Mouse (Mus musculus) liver, postnatal 0 days (tissue): ENCODE measurements at regions not wholly inside any gene's neighbourhood (a gene's known extent, or its start where the extent isn't known, plus 50 kb on each side); places are given as distances from the start of the nearest gene placed in this dataset.

Experiments used
- ATAC-seq: fragments of 200-750 bp; cut with Nextera tagmentation; 2 replicates; pipeline ENCODE4 v1.8.0; 2017; ENCODE audit warnings: mild to moderate bottlenecking, moderate library complexity
- DNase-seq: peaks from one replicate; pipeline ENCODE4 v3.0.0-alpha.2; 2016
- H3K27ac ChIP-seq: fragments of 300-500 bp; sonication (generic); 2 replicates; pipeline ENCODE4 v1.5.1; 2014; ENCODE audit warnings: antibody characterized with exemption, moderate library complexity, mild to moderate bottlenecking, low read depth
- H3K27me3 ChIP-seq: fragments of 300-500 bp; sonication (generic); 2 replicates; pipeline ENCODE4 v1.6.1; 2014; ENCODE audit warnings: low read length, control low read depth, mixed read lengths; ENCODE audit not compliant: insufficient read depth
- H3K36me3 ChIP-seq: fragments of 300-500 bp; sonication (generic); replicated peaks from 2 replicates; pipeline ENCODE4 v1.6.1; 2014; ENCODE audit warnings: mild to moderate bottlenecking, control low read depth, low read length, moderate library complexity, mixed read lengths; ENCODE audit not compliant: insufficient read depth
- H3K4me1 ChIP-seq: fragments of 300-500 bp; sonication (generic); 2 replicates; pipeline ENCODE4 v1.6.1; 2014; ENCODE audit warnings: antibody characterized with exemption, mild to moderate bottlenecking, control low read depth; ENCODE audit not compliant: insufficient read depth
- H3K4me2 ChIP-seq: fragments of 300-500 bp; sonication (generic); 2 replicates; pipeline ENCODE4 v1.6.1; 2014; ENCODE audit warnings: low read depth, mild to moderate bottlenecking, low read length, moderate library complexity, mixed read lengths
- H3K4me3 ChIP-seq: fragments of 300-500 bp; sonication (generic); 2 replicates; pipeline ENCODE4 v1.5.1; 2014; ENCODE audit warnings: low read depth, low read length
- H3K9ac ChIP-seq: fragments of 300-500 bp; sonication (generic); replicated peaks from 2 replicates; pipeline ENCODE4 v1.6.1; 2014; ENCODE audit warnings: mild to moderate bottlenecking, moderate library complexity
- H3K9me3 ChIP-seq: fragments of 300-500 bp; sonication (generic); 2 replicates; pipeline ENCODE4 v1.6.1; 2016; ENCODE audit warnings: mild to moderate bottlenecking, control low read depth, low read length, mixed read lengths
- CTCF ChIP-seq: sonication (generic); IDR thresholded peaks from 2 replicates; pipeline ENCODE4 v1.5.1; 2016; ENCODE audit warnings: antibody characterized with exemption, low read depth
- EP300 ChIP-seq: IDR thresholded peaks from 2 replicates; pipeline ENCODE4 v1.6.1; 2016; ENCODE audit warnings: antibody characterized with exemption, low read depth, mild to moderate bottlenecking
- WGBS: fragments of 180-500 bp; shearing (Covaris S2); extraction: QIAGEN DNeasy Blood & Tissue Kit; methylation state at CpG from one replicate; pipeline ENCODE4 v1.1.7; 2014; ENCODE audit not compliant: insufficient replicate concordance; 5-methylcytosine and 5-hydroxymethylcytosine counted together

- no peaks in the 10 kb centered on the region for H3K9me3 ChIP-seq
- no peaks in the 10 kb centered on the region for H3K27me3 ChIP-seq
- no peak overlapping the region for H3K27ac ChIP-seq
- ATAC-seq (no peak), DNase-seq (no peak)
- H3K4me2 ChIP-seq = no peak overlapping the region
- WGBS = 58% methylated on average over 5 of the region's 5 CpGs
- H3K4me3 ChIP-seq = no peak overlapping the region
- no peaks in the 10 kb centered on the region for H3K36me3 ChIP-seq
- TF ChIP-seq CTCF (no peak), EP300 (no peak)
- no peaks in the 10 kb centered on the region for H3K4me1 ChIP-seq
- H3K9ac ChIP-seq = no peak overlapping the region
Observed at GRCm38 (mm10) chr5:126257860-126258259, 726.3 kb downstream of the Tmem132b start.

- no peak for DNase-seq
- H3K4me1 ChIP-seq = no peaks in the 10 kb centered on the region
- WGBS = 76% methylated on average over 2 of the region's 2 CpGs
- no peak for ATAC-seq
- H3K27me3 ChIP-seq = no peaks in the 10 kb centered on the region
- TF ChIP-seq CTCF = no peak
- no peak for TF ChIP-seq EP300
- H3K9ac ChIP-seq = no peak overlapping the region
- no peak overlapping the region for H3K4me3 ChIP-seq
- H3K27ac ChIP-seq = no peak overlapping the region
- H3K9me3 ChIP-seq = no peaks in the 10 kb centered on the region
- H3K4me2 ChIP-seq = no peak overlapping the region
- no peaks in the 10 kb centered on the region for H3K36me3 ChIP-seq
Observed at GRCm38 (mm10) chr5:126266471-126266870, 734.9 kb downstream of the Tmem132b start.

- no peaks in the 10 kb centered on the region for H3K27me3 ChIP-seq
- 62% methylated on average over 2 of the region's 2 CpGs for WGBS
- no peaks in the 10 kb centered on the region for H3K9me3 ChIP-seq
- TF ChIP-seq EP300 (no peak), CTCF (no peak)
- DNase-seq (no peak), ATAC-seq (no peak)
- no peaks in the 10 kb centered on the region for H3K36me3 ChIP-seq
- no peak overlapping the region for H3K9ac ChIP-seq
- H3K4me2 ChIP-seq = no peak overlapping the region
- no peak overlapping the region for H3K27ac ChIP-seq
- no peak overlapping the region for H3K4me3 ChIP-seq
- no peaks in the 10 kb centered on the region for H3K4me1 ChIP-seq
Observed at GRCm38 (mm10) chr5:126266929-126267609, 735.5 kb downstream of the Tmem132b start.

- no peak for TF ChIP-seq EP300
- TF ChIP-seq CTCF = no peak
- Histone ChIP-seq H3K27ac (no peak overlapping the region), H3K36me3 (no peaks in the 10 kb centered on the region), H3K4me3 (no peak overlapping the region), H3K4me1 (no peaks in the 10 kb centered on the region), H3K4me2 (no peak overlapping the region), H3K9ac (no peak overlapping the region), H3K27me3 (no peaks in the 10 kb centered on the region), H3K9me3 (no peaks in the 10 kb centered on the region)
- 69% methylated on average over 4 of the region's 4 CpGs for WGBS
- DNase-seq = no peak
- ATAC-seq = no peak
Observed at GRCm38 (mm10) chr5:126268592-126268991, 737.0 kb downstream of the Tmem132b start.

- TF ChIP-seq CTCF = no peak
- no peak for TF ChIP-seq EP300
- WGBS = 84% methylated on average over 8 of the region's 8 CpGs
- no peak overlapping the region for H3K27ac ChIP-seq
- H3K9me3 ChIP-seq = no peaks in the 10 kb centered on the region
- H3K4me3 ChIP-seq = no peak overlapping the region
- H3K4me1 ChIP-seq = no peaks in the 10 kb centered on the region
- H3K27me3 ChIP-seq = no peaks in the 10 kb centered on the region
- no peak overlapping the region for H3K9ac ChIP-seq
- H3K4me2 ChIP-seq = no peak overlapping the region
- DNase-seq (no peak), ATAC-seq (no peak)
- no peaks in the 10 kb centered on the region for H3K36me3 ChIP-seq
Observed at GRCm38 (mm10) chr5:126274316-126274715, 742.7 kb downstream of the Tmem132b start.

GRCm38 (mm10) chr5:126281057-126281728 is 749.6 kb downstream of the Tmem132b start:
- no peak overlapping the region for H3K4me3 ChIP-seq
- DNase-seq = no peak
- H3K36me3 ChIP-seq = no peaks in the 10 kb centered on the region
- H3K4me2 ChIP-seq = no peak overlapping the region
- no peak overlapping the region for H3K27ac ChIP-seq
- H3K27me3 ChIP-seq = no peaks in the 10 kb centered on the region
- no peak for ATAC-seq
- H3K9me3 ChIP-seq = no peaks in the 10 kb centered on the region
- WGBS = 25% methylated on average over 10 of the region's 10 CpGs
- H3K4me1 ChIP-seq = no peaks in the 10 kb centered on the region
- H3K9ac ChIP-seq = no peak overlapping the region
- TF ChIP-seq CTCF (no peak), EP300 (no peak)
